Mouse (Mus musculus) right cerebral cortex, postnatal 14 days (tissue): ENCODE data around the gene Shmt1.
"Not testable (repeated sequence)": the region's sequence is repeated elsewhere in the genome, so short reads cannot be mapped to it uniquely, and the experiment has no call there.

Experiments used
- DNase-seq: peaks from one replicate; pipeline ENCODE4 v3.0.0; 2022

The Shmt1 gene

GRCm38 (mm10) chr11:60811618-60812017, at the start of gene Shmt1:
TSS of gene Shmt1 (minus strand) at chr11:60811718.
- not testable (repeated sequence) for DNase-seq

GRCm38 (mm10) chr11:60856587-60856986, 45.1 kb upstream of the Shmt1 start:
- no peak for DNase-seq

- DNase-seq = no peak
Measured at GRCm38 (mm10) chr11:60845415-60845814, 33.9 kb upstream of the Shmt1 start.

GRCm38 (mm10) chr11:60843412-60843811, 31.9 kb upstream of the Shmt1 start:
- DNase-seq = no peak

- no peak for DNase-seq
Measured at GRCm38 (mm10) chr11:60841467-60842200, 30.1 kb upstream of the Shmt1 start.

GRCm38 (mm10) chr11:60837644-60838406, 26.3 kb upstream of the Shmt1 start:
- no peak for DNase-seq

GRCm38 (mm10) chr11:60836897-60837296, 25.4 kb upstream of the Shmt1 start:
- no peak for DNase-seq

GRCm38 (mm10) chr11:60830433-60831052, 19.0 kb upstream of the Shmt1 start, which contains the start of gene Dhrs7b:
TSS of gene Dhrs7b (plus strand) at chr11:60830631.
- peak; percentile 71 for DNase-seq

GRCm38 (mm10) chr11:60828903-60829302, 17.4 kb upstream of the Shmt1 start:
- no peak for DNase-seq

GRCm38 (mm10) chr11:60827241-60827945, 15.9 kb upstream of the Shmt1 start:
- no peak for DNase-seq

GRCm38 (mm10) chr11:60826700-60827099, 15.2 kb upstream of the Shmt1 start:
- no peak for DNase-seq

GRCm38 (mm10) chr11:60825191-60825590, 13.7 kb upstream of the Shmt1 start:
- DNase-seq = no peak

- DNase-seq = no peak
Measured at GRCm38 (mm10) chr11:60823771-60824170, 12.3 kb upstream of the Shmt1 start.

GRCm38 (mm10) chr11:60816398-60816797, 4.9 kb upstream of the Shmt1 start:
- no peak for DNase-seq

GRCm38 (mm10) chr11:60811054-60811460, 461 bp downstream of the Shmt1 start:
- DNase-seq = peak; percentile 90

- DNase-seq = no peak
Measured at GRCm38 (mm10) chr11:60810046-60810965, 1.2 kb downstream of the Shmt1 start.

- DNase-seq = no peak
Measured at GRCm38 (mm10) chr11:60809546-60809945, 2.0 kb downstream of the Shmt1 start.

- DNase-seq = peak; percentile 31
Measured at GRCm38 (mm10) chr11:60808286-60809070, 3.0 kb downstream of the Shmt1 start.

GRCm38 (mm10) chr11:60800892-60801291, 10.6 kb downstream of the Shmt1 start:
- no peak for DNase-seq

- no peak for DNase-seq
Measured at GRCm38 (mm10) chr11:60799977-60800376, 11.5 kb downstream of the Shmt1 start.

GRCm38 (mm10) chr11:60796342-60796741, 15.2 kb downstream of the Shmt1 start:
- DNase-seq = no peak
